Comparison of ENCODE assay signal across 8 mouse cellular contexts in the genomic region with DNA sequence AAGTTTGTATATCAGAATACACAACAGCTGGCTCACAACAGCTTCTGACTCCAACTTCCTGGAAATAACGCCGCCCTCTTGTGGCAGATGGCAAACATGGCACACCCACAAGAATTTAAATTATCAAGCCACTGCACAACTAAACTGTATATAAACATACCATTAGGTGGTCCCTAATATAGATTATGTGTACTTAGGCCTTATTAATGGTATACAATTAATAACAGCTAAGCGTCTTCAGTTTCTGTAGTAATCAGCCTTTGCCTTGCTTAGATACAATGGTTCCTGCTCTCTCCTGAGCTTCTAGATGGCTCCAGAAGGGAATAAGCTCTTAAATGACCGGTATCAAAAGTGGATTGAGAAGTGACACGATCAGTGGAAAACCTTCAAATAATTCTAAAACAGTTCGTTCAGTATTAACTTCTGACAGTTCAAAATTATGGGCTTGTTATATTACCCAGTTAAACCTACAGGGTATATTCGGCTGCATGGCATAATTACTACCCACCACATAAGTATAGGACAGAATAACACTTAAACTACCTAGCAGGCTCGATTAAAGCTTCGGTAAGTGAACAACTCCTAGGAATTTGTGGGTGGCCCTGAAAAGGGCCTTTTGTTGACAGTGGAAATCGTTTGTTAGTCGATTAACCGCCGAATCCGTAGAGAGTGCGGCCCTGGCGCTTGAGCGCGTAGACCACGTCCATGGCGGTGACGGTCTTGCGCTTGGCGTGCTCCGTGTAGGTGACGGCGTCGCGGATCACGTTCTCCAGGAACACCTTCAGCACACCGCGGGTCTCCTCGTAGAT. TPM values are rescaled to one million over a fixed set of nuclear protein-coding genes. Genes with fewer than 3 reads are reported as not detected.
DNase-seq lines count a peak whose midpoint lies in the region; ATAC-seq and TF ChIP-seq lines count a peak whose summit lies in the region.

No protein-coding gene starts in this region.

- peak; percentile 46 for DNase-seq in gastrocnemius, postnatal 14 days
- DNase-seq in gastrocnemius, postnatal 25 days: no peak
- peak; percentile 78 for DNase-seq in forebrain, postnatal 0 days
- DNase-seq in natural killer cell, adult 2 months (ENCODE audit: low spot score in 2 of 2): peak; percentile 64 to 74
- peak; percentile 64 to 79 for DNase-seq in thymus, postnatal 10 days (ENCODE audit: low spot score in 2 of 2)

- no peak for TF ChIP-seq POLR2A in bone marrow, adult 2 months (IDR thresholded peaks at IDR 0.05; ENCODE audit: borderline replicate concordance, control insufficient read depth, low read depth, low read length)

- H3K36me3 ChIP-seq in forebrain, postnatal 0 days (ENCODE audit: insufficient read depth): no peaks in the 10 kb centered on the region
- no peaks in the 10 kb centered on the region for H3K36me3 ChIP-seq in intestine, embryonic 15.5 days
- peaks cover 5% of the 10 kb centered on the region for H3K36me3 ChIP-seq in liver, embryonic 15.5 days (replicated peaks)

- peak; percentile 61 for TF ChIP-seq CTCF in bone marrow, adult 2 months (IDR thresholded peaks at IDR 0.05; ENCODE audit: control insufficient read depth, insufficient read depth, low read length)
- TF ChIP-seq CTCF in forebrain, postnatal 0 days (IDR thresholded peaks at IDR 0.05; ENCODE audit: low read depth): peak; percentile 77

- no peaks in the 10 kb centered on the region; the same call in 1 of the 2 replicates for H3K4me1 ChIP-seq in bone marrow, adult 2 months (ENCODE audit: control insufficient read depth, insufficient read depth, low read length)
- H3K4me1 ChIP-seq in forebrain, postnatal 0 days (ENCODE audit: insufficient read depth): no peaks in the 10 kb centered on the region
- H3K4me1 ChIP-seq in intestine, embryonic 15.5 days (replicated peaks): peaks cover 10% of the 10 kb centered on the region
- H3K4me1 ChIP-seq in liver, embryonic 15.5 days (replicated peaks): peaks cover 49% of the 10 kb centered on the region

- peak overlapping the region; percentile 62 for H3K4me3 ChIP-seq in bone marrow, adult 2 months (replicated peaks; ENCODE audit: control insufficient read depth, low read depth, low read length)
- peak overlapping the region; percentile 40 for H3K4me3 ChIP-seq in forebrain, postnatal 0 days (ENCODE audit: low read depth, low read length)
- peak overlapping the region; percentile 44 for H3K4me3 ChIP-seq in intestine, embryonic 15.5 days (replicated peaks)
- peak overlapping the region; percentile 58 for H3K4me3 ChIP-seq in liver, embryonic 15.5 days (replicated peaks)

- peak; percentile 75 for ATAC-seq in forebrain, postnatal 0 days
- ATAC-seq in intestine, embryonic 15.5 days: peak; percentile 59
- peak; percentile 66 for ATAC-seq in liver, embryonic 15.5 days (ENCODE audit: insufficient read depth)

- H3K9ac ChIP-seq in forebrain, postnatal 0 days: peak overlapping the region; percentile 63
- peak overlapping the region; percentile 60 for H3K9ac ChIP-seq in intestine, embryonic 15.5 days
- peak overlapping the region; percentile 66 for H3K9ac ChIP-seq in liver, embryonic 15.5 days

- peak overlapping the region; percentile 70 for H3K4me2 ChIP-seq in forebrain, postnatal 0 days (ENCODE audit: low read depth)
- H3K4me2 ChIP-seq in intestine, embryonic 15.5 days (replicated peaks): peak overlapping the region; percentile 67
- H3K4me2 ChIP-seq in liver, embryonic 15.5 days: peak overlapping the region; percentile 70

- H3K27ac ChIP-seq in bone marrow, adult 2 months (ENCODE audit: control insufficient read depth, insufficient read depth, low read depth, low read length, poor library complexity): peak overlapping the region; percentile 95
- H3K27ac ChIP-seq in forebrain, postnatal 0 days (ENCODE audit: low read depth, low read length): peak overlapping the region; percentile 86
- peak overlapping the region; percentile 88 for H3K27ac ChIP-seq in intestine, embryonic 15.5 days
- peak overlapping the region; percentile 99 for H3K27ac ChIP-seq in liver, embryonic 15.5 days (replicated peaks)

- no peaks in the 10 kb centered on the region for H3K27me3 ChIP-seq in forebrain, postnatal 0 days (ENCODE audit: insufficient read depth, low read length)
- H3K27me3 ChIP-seq in intestine, embryonic 15.5 days (replicated peaks): no peaks in the 10 kb centered on the region
- no peaks in the 10 kb centered on the region for H3K27me3 ChIP-seq in liver, embryonic 15.5 days

- H3K9me3 ChIP-seq in forebrain, postnatal 0 days (ENCODE audit: low read length): no peaks in the 10 kb centered on the region
- H3K9me3 ChIP-seq in intestine, embryonic 15.5 days: no peaks in the 10 kb centered on the region
- H3K9me3 ChIP-seq in liver, embryonic 15.5 days (replicated peaks): no peaks in the 10 kb centered on the region

- intact Hi-C loops in gastrocnemius, postnatal 14 days (cut with DNase I; ENCODE audit: low total_unique reads): loop anchor here (10.0 kb wide), 1 partner anchor 73 kb away; the partner anchor contains the start of genes Hist1h1e and Hist1h2be

- under 1% methylated on average over 32 of the region's 32 CpGs for WGBS in bone marrow, adult 2 months
- under 1% methylated on average over 22 of the region's 32 CpGs for WGBS in forebrain, postnatal 0 days
- WGBS in intestine, embryonic 15.5 days: under 1% methylated on average over 23 of the region's 32 CpGs
- under 1% methylated on average over 29 of the region's 32 CpGs for WGBS in liver, embryonic 15.5 days (ENCODE audit: insufficient replicate concordance)

RNA-seq across cellular contexts. Expression of gene Hist1h4c, which starts 0.6 kb away (rescaled TPM):
- total RNA-seq in gastrocnemius, postnatal 14 days (2021): 10 to 100 TPM; 94.2 to 99.8 TPM
- 10 to 100 TPM; 53.1 to 63.8 TPM for total RNA-seq in gastrocnemius, postnatal 25 days (2021)
- polyA plus RNA-seq in bone marrow, adult 2 months (2011; ENCODE audit: insufficient read depth, insufficient read length, low replicate concordance, missing spikeins): 7.1 and 15.1 TPM in 2 replicates
- 917 and 942 TPM in 2 replicates for total RNA-seq in forebrain, postnatal 0 days (2014; rRNA removed)
- polyA plus RNA-seq in forebrain, postnatal 0 days (2015; fragmentation: Nextera tagmentation; extraction: Ambion mirVana): 2.3 and 5.0 TPM in 2 replicates
- polyA plus RNA-seq in intestine, embryonic 15.5 days (2015; fragmentation: Nextera tagmentation; extraction: Ambion mirVana): 4.7 and 5.7 TPM in 2 replicates
- polyA plus RNA-seq in liver, embryonic 15.5 days (2015; fragmentation: Nextera tagmentation; extraction: Ambion mirVana): 7.3 and 8.8 TPM in 2 replicates

RNA-seq across cellular contexts. Expression of gene Hist1h1t, which starts 2.1 kb away (rescaled TPM):
- total RNA-seq in gastrocnemius, postnatal 14 days (2021): not detected
- not detected for total RNA-seq in gastrocnemius, postnatal 25 days (2021)
- 3.9 TPM in 1 of 2 replicates, not detected in the other for polyA plus RNA-seq in bone marrow, adult 2 months (2011; ENCODE audit: insufficient read depth, insufficient read length, low replicate concordance, missing spikeins)
- 1.3 TPM in 1 of 2 replicates, not detected in the other for total RNA-seq in forebrain, postnatal 0 days (2014; rRNA removed)
- not detected in 2 replicates for polyA plus RNA-seq in forebrain, postnatal 0 days (2015; fragmentation: Nextera tagmentation; extraction: Ambion mirVana)
- polyA plus RNA-seq in intestine, embryonic 15.5 days (2015; fragmentation: Nextera tagmentation; extraction: Ambion mirVana): not detected in 2 replicates
- polyA plus RNA-seq in liver, embryonic 15.5 days (2015; fragmentation: Nextera tagmentation; extraction: Ambion mirVana): 0.17 TPM in 1 of 2 replicates, not detected in the other

RNA-seq across cellular contexts. Expression of gene Hfe, which starts 13.0 kb away (rescaled TPM):
- 10 to 100 TPM; 15.3 to 17.6 TPM for total RNA-seq in gastrocnemius, postnatal 14 days (2021)
- 10 to 100 TPM; 14.7 to 24.7 TPM for total RNA-seq in gastrocnemius, postnatal 25 days (2021)
- 4.0 and 4.5 TPM in 2 replicates for polyA plus RNA-seq in bone marrow, adult 2 months (2011; ENCODE audit: insufficient read depth, insufficient read length, low replicate concordance, missing spikeins)
- 2.5 and 3.6 TPM in 2 replicates for total RNA-seq in forebrain, postnatal 0 days (2014; rRNA removed)
- 4.4 and 6.0 TPM in 2 replicates for polyA plus RNA-seq in forebrain, postnatal 0 days (2015; fragmentation: Nextera tagmentation; extraction: Ambion mirVana)
- 6.4 and 7.9 TPM in 2 replicates for polyA plus RNA-seq in intestine, embryonic 15.5 days (2015; fragmentation: Nextera tagmentation; extraction: Ambion mirVana)
- polyA plus RNA-seq in liver, embryonic 15.5 days (2015; fragmentation: Nextera tagmentation; extraction: Ambion mirVana): 13.6 and 16.4 TPM in 2 replicates

RNA-seq across cellular contexts. Expression of gene Hist1h2bc, which starts 13.7 kb away (rescaled TPM):
- 10 to 100 TPM; 75.5 to 80.0 TPM for total RNA-seq in gastrocnemius, postnatal 14 days (2021)
- total RNA-seq in gastrocnemius, postnatal 25 days (2021): 10 to 100 TPM; 67.0 to 81.6 TPM
- 42.9 and 54.0 TPM in 2 replicates for polyA plus RNA-seq in bone marrow, adult 2 months (2011; ENCODE audit: insufficient read depth, insufficient read length, low replicate concordance, missing spikeins)
- 93.7 and 124 TPM in 2 replicates for total RNA-seq in forebrain, postnatal 0 days (2014; rRNA removed)
- polyA plus RNA-seq in forebrain, postnatal 0 days (2015; fragmentation: Nextera tagmentation; extraction: Ambion mirVana): 29.2 and 35.3 TPM in 2 replicates
- 79.3 and 89.9 TPM in 2 replicates for polyA plus RNA-seq in intestine, embryonic 15.5 days (2015; fragmentation: Nextera tagmentation; extraction: Ambion mirVana)
- 136 and 151 TPM in 2 replicates for polyA plus RNA-seq in liver, embryonic 15.5 days (2015; fragmentation: Nextera tagmentation; extraction: Ambion mirVana)

RNA-seq across cellular contexts. Expression of gene Hist1h2ac, which starts 13.9 kb away (rescaled TPM):
- total RNA-seq in gastrocnemius, postnatal 14 days (2021): 1 to 10 TPM; 3.1 to 3.7 TPM
- 1 to 10 TPM in 1 of 2 experiments, under 1 TPM in 1; 0.84 to 2.0 TPM for total RNA-seq in gastrocnemius, postnatal 25 days (2021)
- 2.0 and 3.7 TPM in 2 replicates for polyA plus RNA-seq in bone marrow, adult 2 months (2011; ENCODE audit: insufficient read depth, insufficient read length, low replicate concordance, missing spikeins)
- total RNA-seq in forebrain, postnatal 0 days (2014; rRNA removed): 40.9 and 44.8 TPM in 2 replicates
- 0.41 and 0.49 TPM in 2 replicates for polyA plus RNA-seq in forebrain, postnatal 0 days (2015; fragmentation: Nextera tagmentation; extraction: Ambion mirVana)
- polyA plus RNA-seq in intestine, embryonic 15.5 days (2015; fragmentation: Nextera tagmentation; extraction: Ambion mirVana): 1.3 and 1.5 TPM in 2 replicates
- 1.2 and 1.4 TPM in 2 replicates for polyA plus RNA-seq in liver, embryonic 15.5 days (2015; fragmentation: Nextera tagmentation; extraction: Ambion mirVana)
